In the genomic region with DNA sequence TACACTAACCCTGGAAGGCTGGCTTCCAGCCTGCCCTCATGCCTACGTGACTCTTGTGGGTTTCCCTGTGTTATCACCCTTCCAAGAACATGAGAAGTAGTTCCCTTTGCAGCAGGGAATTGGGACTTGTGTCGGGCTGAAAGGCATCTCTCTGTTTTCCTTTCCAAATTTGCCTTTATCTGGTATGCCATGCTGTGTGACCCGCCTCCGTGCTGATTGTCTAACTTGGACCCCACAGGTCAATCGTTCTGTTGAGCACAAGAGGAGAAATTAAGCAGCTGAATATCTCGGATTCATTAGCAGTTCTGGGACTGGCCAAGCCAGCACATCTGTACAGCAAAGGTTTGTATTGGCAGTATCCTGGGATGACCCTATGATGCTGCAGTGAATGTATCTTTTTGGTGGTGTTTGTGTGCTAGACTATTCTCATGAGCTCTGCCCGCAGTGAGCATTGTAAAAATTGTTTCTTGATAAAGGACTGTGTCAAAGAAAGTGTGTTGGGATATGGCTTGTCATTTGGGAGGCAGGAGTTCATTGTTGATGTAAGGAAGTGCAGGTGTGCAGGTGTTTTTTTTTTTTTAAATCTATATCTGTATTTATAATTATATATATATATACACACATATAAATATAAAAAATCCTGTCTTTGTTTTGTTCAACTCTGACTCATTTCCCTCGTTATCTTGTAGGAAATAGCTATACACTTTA, we compare ENCODE assay signal across 1 mouse cellular context.
TF ChIP-seq lines count a peak whose summit lies in the region.

No protein-coding gene starts in this region.

TF ChIP-seq in MEL, 35 proteins besides CTCF, POLR2A, EP300 and RAD21 (continued from another document):
- TF ChIP-seq MYC (IDR thresholded peaks at IDR 0.05; ENCODE audit: low read depth, low read length): no peak
- peak; percentile 72 for TF ChIP-seq TCF12 (IDR thresholded peaks at IDR 0.05; ENCODE audit: low read depth, low read length)
- peak; percentile 75; the same call in 1 of the 2 replicates for TF ChIP-seq ETS1 (IDR thresholded peaks at IDR 0.05; ENCODE audit: low read depth, low read length)
- no peak; the same call in 1 of the 2 replicates for TF ChIP-seq TBP (IDR thresholded peaks at IDR 0.05; ENCODE audit: low read depth, low read length)
- no peak; the same call in 1 of the 2 replicates for TF ChIP-seq TAL1 (IDR thresholded peaks at IDR 0.05; ENCODE audit: low read length)
- TF ChIP-seq POLR2AphosphoS2 (IDR thresholded peaks at IDR 0.05; ENCODE audit: low read length): no peak
